Mouse (Mus musculus): ENCODE results near the gene Lpcat1.

GRCm38 (mm10) chr13:73512776-73513673 lies 46.0 kb downstream of the Lpcat1 start:
- TF ChIP-seq CTCF (IDR thresholded peaks at IDR 0.05; ENCODE audit: insufficient read depth, low read length) = peak; percentile 76
- TF ChIP-seq POLR2A (IDR thresholded peaks at IDR 0.05; ENCODE audit: borderline replicate concordance, extremely low read depth, low read depth, low read length) = no peak
